Mouse (Mus musculus) ES-CJ7 (cell line): ENCODE measurements around the gene Fam222a.

Experiments used
- DNase-seq: peaks from one replicate; pipeline ENCODE4 v3.0.0; 2011; ENCODE audit warnings: low read depth, low spot score

The Fam222a gene

DNA sequence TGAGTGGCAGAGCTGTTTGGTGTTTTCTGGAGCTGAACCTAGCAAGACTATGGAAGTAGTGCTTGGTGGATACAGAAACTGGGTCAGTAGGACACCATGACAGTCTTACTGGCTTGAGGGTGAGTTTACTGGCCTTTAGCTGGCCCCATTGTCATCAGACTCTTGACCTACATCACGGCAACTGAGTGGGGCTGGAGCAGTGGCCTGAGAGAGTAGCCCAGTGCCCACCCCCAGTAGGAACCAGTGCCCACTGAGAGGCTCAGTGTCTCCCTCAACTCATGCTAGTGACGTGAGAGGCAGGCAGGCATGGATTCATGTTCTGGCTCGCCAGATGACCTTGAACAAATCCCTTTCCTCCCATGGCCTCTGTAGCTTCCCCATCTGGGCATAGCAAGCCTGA, 15.2 kb downstream of the Fam222a start:
- DNase-seq, result no peak

DNA sequence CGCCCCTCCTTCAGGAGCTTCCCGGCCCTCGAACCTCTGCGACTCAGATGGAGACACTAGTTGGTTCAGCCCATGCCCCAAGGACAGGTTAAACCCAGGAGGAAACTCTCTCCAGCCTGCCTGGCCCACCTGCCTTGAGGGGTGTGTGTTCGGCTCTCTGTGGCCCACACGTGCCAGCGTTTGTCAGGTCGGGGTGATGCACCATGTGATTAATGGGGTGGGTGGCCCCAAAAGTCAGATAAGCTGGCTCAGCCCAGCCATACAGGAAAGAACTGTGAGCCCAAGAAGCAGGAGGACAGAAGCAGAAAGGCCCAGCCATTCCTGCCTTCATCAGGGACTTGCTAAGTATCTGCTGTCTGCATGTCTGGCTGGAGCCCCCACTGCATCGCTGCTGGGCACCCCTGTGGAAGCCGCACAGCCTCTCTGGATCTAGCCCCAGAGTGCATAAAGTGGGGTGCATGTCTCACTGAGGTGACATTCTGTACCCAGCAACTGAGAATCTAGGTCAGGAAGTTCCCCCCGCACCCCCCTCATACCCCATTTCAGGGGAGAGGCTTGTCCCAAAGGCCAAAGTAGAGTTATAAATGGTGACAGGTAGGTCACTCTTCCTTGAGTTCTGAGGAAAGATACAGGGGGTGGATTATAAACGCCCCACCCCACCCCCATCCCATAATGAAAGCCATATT, 15.8 kb downstream of the Fam222a start:
- DNase-seq, result no peak

DNA sequence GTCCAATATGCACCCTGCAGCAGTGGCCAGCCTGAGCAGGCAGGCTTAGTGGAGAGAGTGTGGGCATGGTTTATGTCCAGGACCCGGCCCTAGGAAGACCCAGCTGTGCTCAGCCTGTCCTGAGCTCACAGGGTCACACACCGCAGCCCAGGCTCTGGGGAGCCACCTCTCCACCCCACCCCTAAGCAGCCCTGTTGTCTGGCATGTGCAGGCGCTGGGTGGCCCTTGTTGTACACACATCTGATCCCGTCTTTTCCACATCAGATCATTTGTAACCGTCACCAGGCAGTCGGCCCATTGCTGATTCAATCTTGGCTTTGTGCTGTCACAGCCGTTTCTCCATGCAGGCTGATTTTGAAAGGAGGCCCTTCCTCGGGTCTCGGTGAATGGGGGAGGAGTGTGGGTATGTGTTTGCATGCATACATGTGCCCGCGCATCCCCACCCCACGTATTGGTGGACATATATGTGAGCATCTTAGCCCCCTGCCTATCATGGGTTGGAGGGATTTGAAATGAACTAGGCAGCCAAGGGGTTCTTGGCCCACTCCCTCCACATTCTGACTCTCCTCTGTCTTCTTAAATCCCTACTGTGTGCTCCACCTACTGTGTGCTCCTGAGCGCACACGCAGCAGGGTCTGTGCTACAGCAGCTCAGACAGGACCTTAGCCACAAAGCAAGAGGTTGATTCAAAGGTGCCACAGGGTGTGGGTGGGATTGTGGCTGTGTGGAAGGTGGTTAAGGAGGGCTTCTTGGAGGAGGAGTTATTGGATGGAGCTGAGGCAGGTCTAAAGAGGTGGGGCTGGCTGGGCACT, 16.7 kb downstream of the Fam222a start:
- no peak for DNase-seq

DNA sequence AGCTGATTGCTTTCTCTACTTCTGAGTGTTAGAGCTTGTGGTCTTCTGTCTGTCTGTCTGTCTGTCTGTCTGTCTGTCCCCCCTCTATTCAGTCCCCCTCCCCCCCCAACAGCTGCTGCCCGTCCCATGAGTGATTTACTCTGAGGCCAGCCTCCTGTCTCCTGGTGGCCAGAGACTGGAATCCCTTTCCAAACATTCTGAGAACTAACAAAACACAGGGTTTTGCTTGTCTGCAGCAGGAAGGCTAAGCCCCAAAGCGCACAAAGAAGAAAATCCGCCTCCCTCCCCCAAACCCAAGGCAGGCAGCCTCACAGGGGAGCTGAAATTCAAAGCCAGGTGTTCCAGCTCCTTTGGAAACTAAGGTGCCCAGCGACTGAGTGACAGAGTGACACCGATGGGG, 17.9 kb downstream of the Fam222a start:
- no peak for DNase-seq

DNA sequence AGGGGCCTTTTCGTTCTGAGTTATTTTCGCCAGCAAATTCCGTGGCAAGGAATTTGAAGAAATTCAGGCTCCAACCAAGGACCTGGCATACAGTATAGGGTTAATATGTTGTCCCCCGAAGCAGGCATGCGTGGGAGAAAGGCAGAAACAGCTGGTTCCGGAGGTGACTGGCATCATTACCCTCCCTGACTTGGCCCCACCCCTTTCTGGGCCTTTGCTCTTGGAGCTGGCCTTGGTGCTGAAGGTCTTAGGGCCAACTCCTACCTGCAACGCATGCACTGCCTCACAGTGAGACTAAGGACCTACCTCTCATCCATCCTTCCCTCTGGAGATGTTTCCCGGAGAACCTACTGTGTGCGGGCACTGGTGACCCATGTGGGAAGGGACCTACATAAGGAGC, 20.1 kb downstream of the Fam222a start:
- DNase-seq, result peak; percentile 71

DNA sequence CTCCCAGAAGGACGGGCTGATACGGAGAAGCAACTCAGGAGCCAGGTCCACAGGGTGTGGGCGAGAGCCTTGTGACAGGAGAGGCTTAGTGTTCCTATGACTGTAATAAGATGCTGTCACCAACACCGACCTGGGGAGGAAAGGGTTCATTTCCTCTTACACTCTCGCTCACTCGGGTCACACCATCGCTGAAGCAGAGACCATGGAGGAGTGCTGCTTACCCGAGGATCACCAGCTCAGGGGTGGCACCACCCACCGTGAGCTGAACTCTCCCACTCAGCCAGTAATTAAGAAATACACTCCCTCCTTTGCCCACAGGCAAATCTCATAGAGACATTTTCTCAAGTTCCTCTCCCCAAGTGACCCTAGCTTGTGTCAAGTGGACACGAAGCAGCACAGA, 20.6 kb downstream of the Fam222a start:
- no peak for DNase-seq

DNA sequence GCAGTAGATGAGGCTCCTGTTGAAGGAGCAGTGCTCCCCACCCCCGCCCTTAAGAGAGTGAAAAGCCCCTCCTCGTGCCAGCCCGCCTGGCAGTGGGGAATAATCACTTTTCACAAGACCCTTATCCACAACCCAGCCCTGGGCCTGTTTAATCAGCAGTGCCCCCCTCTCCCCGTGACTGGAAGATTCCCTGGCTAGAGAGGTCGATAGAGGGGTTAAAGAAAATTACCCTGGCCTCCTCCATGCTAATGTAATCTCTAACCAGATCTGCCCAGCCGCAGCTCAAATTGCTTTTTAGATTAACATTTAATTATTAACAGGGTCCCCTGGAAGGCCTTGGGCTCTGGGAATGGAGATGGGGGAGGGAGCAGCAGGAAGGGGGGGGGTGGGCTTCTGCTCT, 21.2 kb downstream of the Fam222a start:
- DNase-seq, result no peak

DNA sequence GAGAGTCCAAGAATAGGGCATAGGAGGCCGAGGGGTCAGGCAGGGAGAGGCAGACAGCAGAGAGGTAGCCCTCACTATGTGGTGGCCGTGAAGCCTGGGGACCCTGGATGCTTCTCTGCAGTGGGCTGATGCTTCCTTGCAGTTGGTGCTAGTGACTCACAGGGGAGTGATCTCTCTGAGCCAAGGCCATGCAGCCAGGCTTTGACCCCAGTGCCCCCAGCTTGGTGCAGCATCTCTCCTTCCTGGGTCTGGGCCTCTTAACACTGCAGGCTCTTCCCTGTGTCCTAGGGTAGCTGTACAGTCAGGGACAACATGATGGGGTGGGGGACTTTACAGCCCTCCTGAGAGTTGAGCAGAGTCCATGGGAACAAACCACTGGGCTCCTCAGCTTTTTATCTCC, 21.6 kb downstream of the Fam222a start:
- DNase-seq, result no peak

DNA sequence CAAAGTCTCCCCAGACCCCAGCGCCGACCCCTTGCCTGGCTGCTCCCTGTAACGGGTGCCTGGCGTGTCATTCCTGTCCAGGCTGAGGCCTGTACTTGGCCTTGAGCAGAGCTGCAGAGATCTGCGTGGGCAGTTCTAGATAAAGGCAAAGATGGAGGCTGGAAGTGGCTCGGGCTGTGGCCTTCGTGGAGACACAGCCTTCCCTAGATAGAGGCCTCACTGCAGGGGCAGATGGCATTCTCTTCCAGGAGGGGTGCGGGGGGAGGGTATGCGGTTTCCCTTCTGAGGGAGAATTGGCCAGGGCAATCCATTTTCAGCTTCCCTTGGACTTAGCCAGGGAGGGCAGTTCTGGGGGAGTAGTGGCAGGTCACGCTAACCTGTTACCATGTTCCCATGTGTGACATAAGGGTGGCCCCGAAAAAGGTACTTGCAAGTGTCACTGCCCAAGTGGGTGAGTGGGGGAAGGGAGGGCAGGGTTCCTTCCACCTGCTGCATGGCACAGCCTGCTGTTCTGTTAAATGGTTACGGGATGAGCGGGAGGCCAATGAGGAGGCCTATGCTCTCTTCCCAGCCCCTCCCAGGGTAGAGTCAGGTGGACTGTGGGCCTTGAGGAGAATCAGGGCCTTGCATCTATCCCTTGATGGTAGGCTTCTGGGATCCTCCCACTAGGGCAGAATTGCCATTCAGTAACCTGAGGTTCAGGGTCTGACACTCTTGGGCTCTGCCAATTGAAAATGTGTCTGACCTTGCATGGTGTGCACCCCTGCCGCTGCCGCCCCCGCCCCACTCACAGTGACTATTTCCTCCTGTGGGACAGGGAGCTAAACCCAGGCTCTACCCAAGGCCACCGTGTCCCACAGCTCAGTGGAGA, 22.5 kb downstream of the Fam222a start:
- DNase-seq, result no peak

DNA sequence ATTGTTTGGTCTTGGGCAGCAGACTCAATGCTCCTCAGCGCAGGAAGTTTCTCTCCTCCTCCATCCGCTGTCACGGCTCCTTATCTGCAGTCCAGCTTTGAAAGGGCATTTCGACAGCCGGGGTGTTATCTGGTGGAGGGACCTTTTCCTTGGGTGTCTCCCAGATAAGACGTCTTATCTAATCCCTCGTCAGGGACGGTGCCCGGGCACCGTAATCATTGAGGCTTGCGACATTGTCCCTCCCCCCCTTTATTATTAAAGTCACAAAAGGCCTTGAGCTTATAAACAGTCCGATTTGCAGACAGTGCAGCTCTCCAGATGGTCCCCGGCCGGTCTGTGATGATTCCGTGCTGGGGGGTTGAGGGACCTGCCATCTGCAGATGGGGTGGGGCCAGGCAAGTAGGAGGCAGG, 23.3 kb downstream of the Fam222a start:
- DNase-seq, result no peak

DNA sequence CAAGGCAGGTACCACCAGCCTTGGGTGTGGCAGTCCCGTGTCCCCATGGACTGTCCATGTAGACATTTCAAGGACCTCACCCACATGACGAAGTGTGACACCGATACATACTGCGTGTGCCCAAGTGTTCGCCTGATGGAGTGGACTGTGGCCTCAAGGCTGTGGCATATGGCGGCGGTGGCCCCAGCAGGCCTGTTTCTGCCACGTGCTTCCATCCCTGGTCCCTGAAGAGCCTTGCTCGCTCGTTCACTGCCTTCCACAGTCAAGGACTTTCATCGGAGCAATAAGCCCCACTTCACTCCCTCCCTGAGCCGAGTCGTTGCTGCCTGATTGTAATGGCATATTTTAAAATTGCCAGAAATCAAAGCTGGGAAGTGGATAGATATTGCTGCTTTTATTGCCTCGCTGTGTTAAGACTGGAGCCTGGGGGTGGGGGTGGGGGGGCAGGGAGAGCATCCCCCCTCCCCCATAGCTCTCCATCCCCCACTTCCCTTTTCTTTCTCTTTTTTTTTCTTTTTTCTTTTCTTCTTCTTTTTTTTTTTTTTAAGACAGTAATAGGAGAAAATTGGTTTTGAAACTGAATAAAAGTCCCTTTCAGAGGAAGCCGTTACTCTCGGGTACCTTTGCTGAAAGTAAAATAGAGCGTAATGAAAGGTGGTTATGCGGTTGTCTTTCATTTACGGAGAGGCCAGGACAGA, 24.8 kb downstream of the Fam222a start:
- no peak for DNase-seq

DNA sequence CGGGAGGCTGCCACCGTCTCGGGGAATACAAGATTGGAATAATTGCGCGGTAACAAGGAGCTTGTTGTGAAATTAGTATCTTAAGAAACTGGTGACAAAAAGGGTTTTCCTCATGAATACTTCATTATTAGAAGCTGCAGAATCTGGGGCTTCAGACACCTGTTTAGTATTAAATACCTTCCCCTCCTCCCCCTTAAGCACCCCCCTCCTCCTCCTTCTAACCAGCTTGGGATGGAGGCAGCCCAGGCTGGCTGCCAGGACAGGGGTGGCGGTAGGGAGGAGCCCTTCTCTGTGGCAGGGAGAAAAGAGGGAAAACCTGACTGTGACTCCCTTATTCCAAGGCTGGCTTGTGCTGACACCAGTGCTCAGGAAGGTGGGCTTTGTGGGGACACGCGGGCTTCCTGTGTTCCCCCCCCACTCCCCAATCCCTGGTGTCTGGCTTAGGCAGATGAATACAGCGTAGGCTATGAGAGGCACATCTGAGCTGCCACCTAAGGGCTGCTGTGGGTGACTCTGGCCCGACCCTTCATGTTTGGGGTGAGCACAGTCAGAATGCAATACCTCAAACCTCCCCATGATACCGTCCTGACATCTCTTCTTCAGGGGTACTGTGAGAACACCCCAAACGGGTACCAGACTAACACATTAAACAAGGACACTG, 25.5 kb downstream of the Fam222a start:
- no peak for DNase-seq

DNA sequence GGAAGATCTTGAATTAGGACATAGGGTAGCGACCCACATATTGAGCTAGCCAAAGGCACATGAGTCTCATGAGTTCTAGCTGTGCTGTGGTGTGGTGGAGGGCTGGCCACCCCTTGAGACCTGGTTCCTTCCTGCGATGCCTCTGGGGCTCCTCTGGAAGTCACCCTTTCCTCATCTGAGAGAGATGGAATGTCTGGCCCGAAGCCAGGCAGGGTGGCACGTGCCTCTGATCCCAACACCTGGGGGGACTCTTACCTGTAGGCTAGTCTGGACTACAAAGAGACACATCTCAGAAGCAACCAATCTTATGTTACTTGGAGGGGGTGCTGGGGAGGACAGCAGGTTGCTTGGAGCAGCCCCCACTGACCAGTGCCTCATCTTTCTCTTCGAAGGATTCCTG, 26.1 kb downstream of the Fam222a start:
- no peak for DNase-seq

DNA sequence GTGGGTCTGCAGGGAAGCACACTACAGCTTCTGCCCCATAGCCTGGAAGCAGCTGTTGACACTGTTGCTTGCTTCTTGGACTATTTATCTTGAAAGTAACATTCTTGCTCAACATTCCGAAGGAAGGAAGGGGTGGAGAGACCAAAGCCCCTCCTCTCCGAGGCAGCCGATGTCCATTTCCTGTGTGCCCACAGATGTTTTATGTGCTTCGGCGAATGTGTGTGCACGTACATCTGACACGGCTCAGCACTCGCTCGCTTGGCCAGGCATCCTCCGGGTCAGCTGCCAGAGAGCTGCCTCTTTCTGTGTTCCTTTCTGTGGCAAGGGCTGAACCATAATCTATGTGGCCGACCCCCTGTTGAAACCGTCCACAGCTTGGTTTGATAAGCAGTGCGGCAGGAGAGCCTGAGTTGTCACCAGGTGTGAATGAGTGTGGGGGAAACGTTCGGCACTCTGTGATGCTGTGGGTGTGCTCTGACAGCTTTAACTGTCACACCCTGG, 27.0 kb downstream of the Fam222a start:
- DNase-seq, result no peak

DNA sequence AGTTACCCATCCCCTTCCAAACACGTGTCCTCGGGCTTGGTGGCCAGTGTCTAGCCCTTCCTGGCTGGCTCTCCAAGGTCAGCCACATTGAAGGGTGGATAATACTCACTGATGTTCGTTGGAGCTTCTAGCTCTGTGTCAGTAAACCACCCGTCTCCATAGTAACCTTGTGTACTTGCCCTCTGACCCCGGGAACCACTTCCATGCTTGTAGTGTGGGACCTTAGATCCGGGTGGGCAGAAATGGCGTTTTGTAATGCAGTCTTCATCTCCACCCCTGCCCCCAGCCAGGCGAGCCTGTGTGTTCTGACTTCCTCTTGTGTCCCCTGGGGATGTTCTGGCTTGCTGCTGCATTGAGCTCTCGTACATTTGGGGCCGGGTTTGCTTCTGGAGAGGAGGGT, 28.8 kb downstream of the Fam222a start:
- no peak for DNase-seq

DNA sequence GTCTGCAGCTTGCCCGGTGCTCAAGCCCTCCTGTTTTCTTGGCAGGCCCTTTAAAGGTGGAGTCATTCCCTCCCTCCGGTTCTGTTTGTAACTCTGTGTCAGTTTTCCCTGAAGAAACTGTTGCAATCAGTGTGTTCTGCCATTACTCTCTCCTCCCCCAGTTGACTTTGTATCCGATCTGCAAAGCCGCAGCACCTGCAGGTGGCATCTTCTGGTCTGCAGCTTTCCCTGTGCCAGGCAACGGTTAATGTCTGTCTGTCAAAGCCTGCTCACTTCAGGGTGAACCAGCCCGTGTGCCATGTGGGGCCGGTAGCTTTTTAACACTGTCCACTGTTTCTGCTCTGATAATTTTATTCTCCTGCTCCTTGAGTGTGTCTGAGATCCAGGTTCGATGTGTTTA, 29.4 kb downstream of the Fam222a start:
- DNase-seq, result no peak

DNA sequence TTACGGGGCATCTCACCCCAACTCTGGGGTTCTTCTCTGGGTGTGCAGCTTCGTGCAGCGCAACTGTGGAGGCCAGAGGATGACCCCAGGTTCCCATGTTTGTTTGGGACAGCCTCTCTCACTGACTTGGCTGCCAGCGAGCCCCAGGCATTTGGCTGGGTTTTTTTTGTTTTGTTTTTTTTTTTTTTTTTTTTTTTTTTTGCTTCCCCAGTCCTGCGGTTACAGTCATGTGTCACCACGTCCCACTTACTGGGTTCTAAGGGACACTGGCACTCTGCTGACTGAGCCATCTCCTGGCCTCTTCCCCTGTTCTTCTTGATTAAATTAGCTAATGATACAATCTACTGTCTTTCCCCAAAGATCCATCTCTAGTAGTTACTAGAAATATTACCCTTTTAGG, 29.8 kb downstream of the Fam222a start:
- DNase-seq, result no peak

DNA sequence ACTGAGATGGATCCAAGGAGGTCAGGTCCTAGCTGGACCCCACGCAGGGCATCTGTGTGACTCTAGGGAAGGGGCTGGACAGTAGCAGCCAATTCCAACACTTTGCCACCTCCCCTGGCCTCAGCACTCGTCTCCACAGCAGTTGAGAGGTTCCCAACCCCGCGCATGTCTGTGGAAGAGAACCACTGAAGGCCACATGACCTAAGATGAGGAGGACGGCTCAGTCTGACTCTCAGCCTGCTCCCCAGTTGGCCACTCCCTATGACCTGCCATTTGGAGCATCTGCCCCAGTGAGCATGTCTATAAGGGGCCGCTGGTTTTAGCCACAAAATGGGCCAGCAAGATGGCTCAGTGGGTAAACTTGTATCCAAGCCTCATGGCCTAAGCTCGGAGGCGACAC, 34.2 kb downstream of the Fam222a start:
- no peak for DNase-seq

DNA sequence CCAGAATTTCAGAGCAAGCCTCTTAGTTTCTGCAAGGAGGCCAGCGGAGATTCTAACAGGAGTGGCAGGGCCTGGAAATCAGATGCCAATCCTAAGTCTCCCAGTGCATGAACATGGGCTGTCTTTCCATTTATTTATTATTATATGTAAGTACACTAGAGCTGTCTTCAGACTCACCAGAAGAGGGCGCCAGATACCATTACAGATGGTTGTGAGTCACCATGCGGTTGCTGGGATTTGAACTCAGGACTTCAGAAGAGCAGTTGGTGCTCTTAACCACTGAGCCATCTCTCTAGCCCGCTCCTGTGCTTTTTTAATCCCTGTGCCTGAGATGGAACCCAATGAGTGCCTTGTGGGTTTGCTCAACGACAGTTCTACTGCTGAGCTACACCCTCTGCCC, 36.2 kb downstream of the Fam222a start:
- peak; percentile 64 for DNase-seq

DNA sequence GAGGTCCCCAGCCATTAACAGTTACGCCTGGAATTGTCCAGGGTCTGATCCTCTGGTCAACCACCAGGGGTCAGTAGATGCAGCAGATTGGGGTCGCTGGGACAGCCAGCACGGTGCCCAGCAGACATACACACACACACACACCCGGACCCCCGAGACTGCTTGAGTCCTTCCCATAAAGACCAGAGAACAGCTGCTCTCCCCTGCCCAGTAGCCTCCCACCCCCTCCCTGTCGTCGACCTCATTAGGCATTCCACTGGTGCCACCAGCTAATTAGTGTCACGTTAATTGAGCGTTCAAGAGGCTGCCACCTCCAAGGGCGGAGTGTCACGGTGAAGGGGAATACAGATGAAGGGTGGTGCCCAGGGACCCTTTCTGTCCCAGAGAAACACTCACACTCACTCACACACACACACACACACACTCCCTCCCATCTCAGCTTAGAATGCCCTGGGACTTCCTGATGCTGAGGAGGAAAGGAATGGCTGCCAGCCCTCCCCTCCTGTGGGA, 37.0 kb downstream of the Fam222a start:
- peak; percentile 51 for DNase-seq

DNA sequence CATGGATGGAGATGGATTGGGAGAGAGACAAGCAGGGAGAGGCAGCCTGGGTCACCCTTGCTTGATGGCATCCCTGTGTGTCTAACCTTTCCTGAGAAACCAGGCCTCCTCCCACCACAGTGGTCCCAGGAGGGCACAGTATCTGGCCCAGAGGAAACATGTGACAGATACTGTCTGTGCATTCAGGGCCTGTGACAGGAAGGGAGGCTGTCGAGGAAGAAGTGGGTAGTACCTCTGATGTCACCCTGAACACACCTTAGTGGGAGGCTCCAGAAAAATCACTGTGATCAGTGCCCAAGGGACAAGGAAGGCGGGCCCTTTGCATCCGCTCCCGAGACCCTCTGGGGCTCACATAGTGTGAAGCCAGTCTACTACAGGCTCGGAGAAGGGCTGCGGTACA, 38.2 kb downstream of the Fam222a start:
- DNase-seq, result no peak
